Mouse (Mus musculus): ENCODE measurements around the gene Ugt1a2.
A peak's percentile ranks its signal among the peaks of the same experiment; 100 is the strongest.
"Not testable (repeated sequence)": the region's sequence is repeated elsewhere in the genome, so short reads cannot be mapped to it uniquely, and the experiment has no call there.

Ugt1a2 gene

DNA sequence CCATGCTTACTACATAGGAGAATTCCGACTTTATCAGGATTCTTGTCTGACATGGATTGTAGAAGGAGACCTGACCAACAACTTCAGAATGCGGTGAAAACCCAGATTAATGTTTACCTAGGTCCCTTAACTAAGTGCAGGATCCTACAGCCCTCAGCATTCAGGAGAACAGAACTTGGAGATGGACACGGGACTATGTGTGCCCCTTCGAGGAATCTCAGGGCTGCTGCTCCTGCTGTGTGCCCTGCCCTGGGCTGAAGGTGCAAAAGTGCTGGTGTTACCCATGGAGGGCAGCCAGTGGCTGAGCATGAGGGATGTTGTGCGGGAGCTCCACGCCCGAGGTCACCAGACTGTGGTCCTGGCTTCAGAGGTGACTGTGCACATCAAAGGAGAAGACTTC is at the start of gene Ugt1a2:
Ugt1a2 (plus strand) TSS at position 146 of the 400 bp plus-strand sequence.
- DNase-seq (ENCODE audit: low read depth, low spot score), result no peak
- Histone ChIP-seq H3K36me3 (ENCODE audit: control insufficient read depth, insufficient read depth, low read length, poor library complexity, severe bottlenecking) (no peaks in the 10 kb centered on the region), H3K27me3 (ENCODE audit: control insufficient read depth, insufficient read depth, low read length, poor library complexity, severe bottlenecking) (no peaks in the 10 kb centered on the region)

GRCm38 (mm10) chr1:88158430-88158829 is 42.0 kb upstream of the Ugt1a2 start:
- H3K27me3 ChIP-seq (ENCODE audit: control insufficient read depth, insufficient read depth, low read length, poor library complexity, severe bottlenecking), result no peaks in the 10 kb centered on the region
- no peak for DNase-seq (ENCODE audit: low read depth, low spot score)
- no peaks in the 10 kb centered on the region for H3K36me3 ChIP-seq (ENCODE audit: control insufficient read depth, insufficient read depth, low read length, poor library complexity, severe bottlenecking)

DNA sequence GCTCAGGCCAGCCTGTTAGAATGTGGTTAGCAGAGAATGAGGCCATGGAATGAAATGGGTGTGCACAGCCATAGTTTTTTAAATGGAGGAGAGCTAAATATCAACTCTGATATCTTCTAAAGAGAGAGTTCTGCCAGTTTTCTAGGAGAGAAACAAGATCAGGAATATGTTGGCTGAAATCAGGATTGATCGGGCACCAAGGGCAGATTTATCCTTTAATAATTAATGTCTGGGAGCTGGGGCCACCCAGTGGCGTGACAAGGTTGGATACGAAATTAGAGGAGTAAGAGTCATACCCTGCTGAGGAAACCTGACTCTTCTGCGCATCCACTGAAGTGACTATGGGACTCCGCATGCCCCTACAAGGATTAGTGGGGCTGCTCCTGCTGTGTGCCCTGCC is 34.7 kb upstream of the Ugt1a2 start, which contains the start of gene Ugt1a5:
Ugt1a5 (plus strand) TSS at position 302 of the 400 bp plus-strand sequence.
- H3K36me3 ChIP-seq (ENCODE audit: control insufficient read depth, insufficient read depth, low read length, poor library complexity, severe bottlenecking), result no peaks in the 10 kb centered on the region
- DNase-seq (ENCODE audit: low read depth, low spot score), result no peak
- no peaks in the 10 kb centered on the region; the same call in 1 of the 2 replicates for H3K27me3 ChIP-seq (ENCODE audit: control insufficient read depth, insufficient read depth, low read length, poor library complexity, severe bottlenecking)

- not testable (repeated sequence) for H3K27me3 ChIP-seq (ENCODE audit: control insufficient read depth, insufficient read depth, low read length, poor library complexity, severe bottlenecking)
Observed at GRCm38 (mm10) chr1:88172190-88172589, 28.2 kb upstream of the Ugt1a2 start.

GRCm38 (mm10) chr1:88179657-88180056 is 20.7 kb upstream of the Ugt1a2 start:
- no peak for DNase-seq (ENCODE audit: low read depth, low spot score)
- Histone ChIP-seq H3K27me3 (ENCODE audit: control insufficient read depth, insufficient read depth, low read length, poor library complexity, severe bottlenecking) (no peaks in the 10 kb centered on the region), H3K36me3 (ENCODE audit: control insufficient read depth, insufficient read depth, low read length, poor library complexity, severe bottlenecking) (no peaks in the 10 kb centered on the region)

More at GRCm38 (mm10) chr1:88172190-88172589, 28.2 kb upstream of the Ugt1a2 start:
- not testable (repeated sequence) for DNase-seq (ENCODE audit: low read depth, low spot score); H3K36me3 ChIP-seq (ENCODE audit: control insufficient read depth, insufficient read depth, low read length, poor library complexity, severe bottlenecking)

DNA sequence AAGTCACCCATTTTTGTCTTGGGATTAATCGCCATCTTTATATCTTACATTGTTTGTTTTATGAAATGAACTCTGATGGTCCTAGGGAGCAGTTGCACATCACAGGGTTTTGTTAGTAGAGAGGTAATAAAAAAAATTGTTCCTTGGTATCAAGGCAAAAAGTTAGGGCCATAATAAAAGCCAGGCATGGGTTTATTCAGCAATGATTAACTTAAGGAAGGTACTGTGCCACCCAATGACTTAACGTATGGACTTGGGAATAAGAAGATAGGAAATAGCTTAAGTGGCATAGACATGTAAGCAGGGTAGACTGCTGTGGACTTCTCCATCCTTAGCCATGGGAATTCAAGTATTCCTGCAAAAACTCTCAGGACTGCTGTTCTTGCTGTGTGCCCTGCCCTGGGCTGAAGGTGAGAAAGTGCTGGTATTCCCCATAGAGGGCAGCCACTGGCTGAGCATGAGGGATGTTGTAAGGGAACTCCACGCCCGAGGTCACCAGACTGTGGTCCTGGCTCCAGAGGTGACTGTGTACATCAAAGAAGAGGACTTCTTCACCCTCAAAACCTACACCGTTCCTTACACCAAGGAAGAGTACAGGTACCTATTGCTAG is 14.0 kb upstream of the Ugt1a2 start:
- Histone ChIP-seq H3K36me3 (ENCODE audit: control insufficient read depth, insufficient read depth, low read length, poor library complexity, severe bottlenecking) (no peaks in the 10 kb centered on the region), H3K27me3 (ENCODE audit: control insufficient read depth, insufficient read depth, low read length, poor library complexity, severe bottlenecking) (no peaks in the 10 kb centered on the region)
- DNase-seq (ENCODE audit: low read depth, low spot score), result no peak

- no peaks in the 10 kb centered on the region for H3K36me3 ChIP-seq (ENCODE audit: control insufficient read depth, insufficient read depth, low read length, poor library complexity, severe bottlenecking)
- DNase-seq (ENCODE audit: low read depth, low spot score), result no peak
- no peaks in the 10 kb centered on the region for H3K27me3 ChIP-seq (ENCODE audit: control insufficient read depth, insufficient read depth, low read length, poor library complexity, severe bottlenecking)
Observed at GRCm38 (mm10) chr1:88192136-88192535, 8.3 kb upstream of the Ugt1a2 start.

DNA sequence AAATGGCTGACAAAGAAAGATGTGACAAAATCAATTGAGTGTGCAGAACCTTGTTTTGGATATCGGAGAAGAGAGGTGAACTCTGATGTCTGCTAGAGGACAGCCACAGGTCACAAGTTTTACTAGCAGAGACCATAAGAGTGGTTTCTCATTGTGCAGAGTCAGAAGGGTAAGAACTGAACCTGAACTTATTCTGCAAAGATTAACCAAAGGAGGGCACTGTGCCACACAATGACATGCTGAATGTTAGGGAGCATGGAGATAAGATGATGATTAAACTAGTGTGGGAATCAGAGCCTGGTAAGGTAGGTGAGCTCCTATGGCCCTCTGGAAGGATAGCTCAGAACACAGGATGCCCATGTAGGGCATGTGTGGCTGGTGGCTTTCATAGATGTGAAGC is 4.7 kb upstream of the Ugt1a2 start:
- no peaks in the 10 kb centered on the region for H3K36me3 ChIP-seq (ENCODE audit: control insufficient read depth, insufficient read depth, low read length, poor library complexity, severe bottlenecking)
- H3K27me3 ChIP-seq (ENCODE audit: control insufficient read depth, insufficient read depth, low read length, poor library complexity, severe bottlenecking), result no peaks in the 10 kb centered on the region
- DNase-seq (ENCODE audit: low read depth, low spot score), result no peak

DNA sequence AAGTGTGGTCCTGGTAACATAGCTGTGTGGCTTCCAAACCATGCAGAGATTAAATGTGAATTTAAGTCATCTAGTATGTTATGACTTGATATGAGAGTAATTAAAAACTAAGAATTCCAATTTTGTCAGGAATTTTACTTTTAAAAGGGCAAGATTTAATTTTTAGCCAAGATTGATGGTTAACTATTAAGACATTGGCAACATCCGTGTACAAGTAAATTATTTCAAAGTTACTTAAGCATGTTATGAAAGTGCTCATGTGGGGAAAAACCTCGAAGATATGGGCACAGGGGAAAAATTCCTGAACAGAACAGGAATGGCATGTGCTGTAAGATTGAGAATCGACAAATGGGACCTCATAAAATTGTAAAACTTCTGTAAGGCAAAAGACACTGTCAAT is 3.0 kb upstream of the Ugt1a2 start:
- Histone ChIP-seq H3K27me3 (ENCODE audit: control insufficient read depth, insufficient read depth, low read length, poor library complexity, severe bottlenecking) (no peaks in the 10 kb centered on the region), H3K36me3 (ENCODE audit: control insufficient read depth, insufficient read depth, low read length, poor library complexity, severe bottlenecking) (no peaks in the 10 kb centered on the region)
- DNase-seq (ENCODE audit: low read depth, low spot score), result no peak

DNA sequence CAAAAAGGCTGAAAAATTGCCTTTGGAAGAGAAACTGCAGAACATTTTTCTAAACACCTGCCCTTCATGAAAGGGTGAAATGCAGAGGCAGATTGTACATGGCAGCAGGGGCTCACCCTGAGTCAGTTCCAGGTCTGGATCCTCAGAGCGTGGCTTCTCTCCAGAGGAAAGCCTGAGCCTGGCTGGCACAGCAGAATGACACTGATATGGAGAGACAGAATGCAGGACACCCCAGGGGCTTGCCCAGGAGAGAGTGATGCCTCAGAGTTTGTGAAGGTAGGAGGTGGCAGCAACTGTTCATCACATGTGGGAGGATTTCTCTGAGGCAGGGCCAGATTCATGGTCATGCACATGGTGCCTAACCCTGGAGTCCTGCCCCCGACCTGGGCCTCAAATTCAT is 405 bp upstream of the Ugt1a2 start:
- H3K36me3 ChIP-seq (ENCODE audit: control insufficient read depth, insufficient read depth, low read length, poor library complexity, severe bottlenecking), result no peaks in the 10 kb centered on the region
- DNase-seq (ENCODE audit: low read depth, low spot score), result no peak
- H3K27me3 ChIP-seq (ENCODE audit: control insufficient read depth, insufficient read depth, low read length, poor library complexity, severe bottlenecking), result no peaks in the 10 kb centered on the region

DNA sequence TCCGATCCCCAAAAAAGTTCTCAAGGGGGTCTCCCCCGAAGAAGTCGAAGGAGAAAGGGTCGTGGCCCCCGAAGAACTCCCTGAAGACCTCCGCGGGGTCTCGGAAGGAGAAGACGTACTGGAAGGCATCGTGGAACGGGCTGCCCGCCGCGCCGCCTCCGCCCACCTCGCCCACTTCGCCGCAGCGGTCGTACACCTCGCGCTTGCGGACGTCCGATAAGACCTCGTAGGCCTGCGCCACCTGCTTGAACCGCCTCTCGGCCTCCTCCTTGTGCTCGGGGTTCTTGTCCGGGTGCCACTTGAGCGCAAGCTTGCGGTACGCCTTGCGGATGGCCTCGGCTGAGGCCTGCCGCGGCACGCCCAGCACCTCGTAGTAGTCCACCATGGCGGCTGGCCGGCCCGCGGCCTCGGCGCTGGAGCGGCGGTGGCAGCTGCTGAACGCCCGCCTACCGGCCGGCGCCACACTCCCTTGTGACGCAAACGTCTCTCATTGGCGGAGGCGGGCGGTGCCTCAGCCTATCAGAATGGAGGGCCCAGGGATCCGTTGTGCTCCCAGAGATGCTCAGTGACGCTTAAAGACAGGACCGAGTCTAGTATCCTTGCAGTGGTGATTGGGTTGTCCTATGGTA is 5.0 kb downstream of the Ugt1a2 start, which contains the start of gene Dnajb3:
Dnajb3 (minus strand) TSS at position 489 of the 629 bp plus-strand sequence.
- peak; percentile 38 for DNase-seq (ENCODE audit: low read depth, low spot score)
- no peaks in the 10 kb centered on the region for H3K36me3 ChIP-seq (ENCODE audit: control insufficient read depth, insufficient read depth, low read length, poor library complexity, severe bottlenecking)
- H3K27me3 ChIP-seq (ENCODE audit: control insufficient read depth, insufficient read depth, low read length, poor library complexity, severe bottlenecking), result no peaks in the 10 kb centered on the region

DNA sequence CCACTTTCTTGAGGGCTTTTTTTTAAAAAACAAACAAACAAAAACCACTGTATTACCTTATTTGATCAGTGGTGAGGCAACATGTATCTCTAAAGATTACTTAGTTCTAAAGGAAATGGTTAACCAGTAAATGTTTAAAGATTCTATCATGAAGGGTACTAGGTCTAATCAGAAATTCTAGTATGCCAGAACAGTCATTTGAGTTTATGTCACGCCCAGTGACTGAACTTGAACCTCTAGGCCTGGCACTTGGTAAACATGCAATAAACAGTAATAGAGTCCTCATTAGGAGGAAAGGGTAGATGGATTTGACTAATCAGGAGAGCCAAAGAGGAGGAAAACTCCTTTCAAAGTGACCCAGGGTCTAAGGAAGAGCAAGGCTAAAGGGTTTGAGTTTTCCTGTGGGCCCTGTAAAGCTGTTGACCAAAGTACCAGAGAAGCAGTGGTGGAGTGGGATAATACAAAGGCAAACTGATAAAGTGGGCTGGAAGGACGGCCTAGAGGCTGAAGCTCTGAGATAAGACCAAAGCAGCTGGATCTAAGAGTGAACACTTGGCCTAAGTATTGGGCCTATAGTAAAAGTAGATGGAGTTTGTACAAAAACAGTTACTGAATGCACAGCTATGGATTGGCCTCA is 6.6 kb downstream of the Ugt1a2 start:
- H3K27me3 ChIP-seq (ENCODE audit: control insufficient read depth, insufficient read depth, low read length, poor library complexity, severe bottlenecking), result no peaks in the 10 kb centered on the region
- H3K36me3 ChIP-seq (ENCODE audit: control insufficient read depth, insufficient read depth, low read length, poor library complexity, severe bottlenecking), result no peaks in the 10 kb centered on the region
- DNase-seq (ENCODE audit: low read depth, low spot score), result no peak

GRCm38 (mm10) chr1:88211812-88212211 is 11.4 kb downstream of the Ugt1a2 start, which contains the start of gene Ugt1a1:
TSS of gene Ugt1a1 (plus strand) at chr1:88211959.
- DNase-seq (ENCODE audit: low read depth, low spot score), result peak; percentile 16

DNA sequence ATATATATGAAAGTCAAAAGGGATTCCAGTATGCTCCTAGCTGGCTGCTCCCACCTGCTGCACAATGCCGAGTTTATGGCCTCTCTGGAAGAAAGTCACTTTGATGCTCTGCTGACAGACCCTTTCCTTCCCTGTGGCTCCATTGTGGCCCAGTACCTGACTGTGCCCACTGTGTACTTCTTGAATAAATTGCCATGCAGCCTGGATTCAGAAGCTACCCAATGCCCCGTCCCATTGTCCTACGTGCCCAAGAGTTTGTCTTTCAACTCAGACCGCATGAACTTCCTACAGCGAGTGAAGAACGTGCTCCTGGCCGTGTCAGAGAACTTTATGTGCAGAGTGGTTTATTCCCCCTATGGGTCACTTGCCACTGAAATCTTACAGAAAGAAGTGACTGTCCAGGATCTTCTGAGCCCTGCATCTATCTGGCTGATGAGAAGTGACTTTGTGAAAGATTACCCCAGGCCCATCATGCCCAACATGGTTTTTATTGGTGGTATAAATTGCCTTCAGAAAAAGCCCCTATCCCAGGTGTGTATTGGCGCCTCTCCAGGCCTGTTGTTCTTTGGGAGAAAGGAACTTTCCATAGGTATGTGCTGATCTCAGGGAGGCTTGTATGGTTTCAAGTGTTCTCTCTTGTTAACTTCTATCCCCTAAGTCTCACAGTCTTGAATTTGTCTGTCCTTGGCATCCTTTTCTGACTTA is 12.1 kb downstream of the Ugt1a2 start:
- Histone ChIP-seq H3K36me3 (ENCODE audit: control insufficient read depth, insufficient read depth, low read length, poor library complexity, severe bottlenecking) (no peaks in the 10 kb centered on the region), H3K27me3 (ENCODE audit: control insufficient read depth, insufficient read depth, low read length, poor library complexity, severe bottlenecking) (no peaks in the 10 kb centered on the region)
- peak; percentile 18 for DNase-seq (ENCODE audit: low read depth, low spot score)

More at GRCm38 (mm10) chr1:88211812-88212211, 11.4 kb downstream of the Ugt1a2 start, which contains the start of gene Ugt1a1:
- Histone ChIP-seq H3K27me3 (ENCODE audit: control insufficient read depth, insufficient read depth, low read length, poor library complexity, severe bottlenecking) (no peaks in the 10 kb centered on the region), H3K36me3 (ENCODE audit: control insufficient read depth, insufficient read depth, low read length, poor library complexity, severe bottlenecking) (no peaks in the 10 kb centered on the region)

GRCm38 (mm10) chr1:88213061-88213460 is 12.7 kb downstream of the Ugt1a2 start:
- H3K27me3 ChIP-seq (ENCODE audit: control insufficient read depth, insufficient read depth, low read length, poor library complexity, severe bottlenecking), result no peaks in the 10 kb centered on the region
- DNase-seq (ENCODE audit: low read depth, low spot score), result no peak
- H3K36me3 ChIP-seq (ENCODE audit: control insufficient read depth, insufficient read depth, low read length, poor library complexity, severe bottlenecking), result no peaks in the 10 kb centered on the region

Measured in splenic B cell, adult 2 months (primary cell).